Mouse (Mus musculus): ENCODE measurements at regions not wholly inside any gene's neighbourhood (a gene's known extent, or its start where the extent isn't known, plus 50 kb on each side); places are given as distances from the start of the nearest gene placed in this dataset.
"Not testable (repeated sequence)": the region's sequence is repeated elsewhere in the genome, so short reads cannot be mapped to it uniquely, and the experiment has no call there.

- no peak overlapping the region for H3K27ac ChIP-seq
- no peak overlapping the region for H3K9ac ChIP-seq
- no peak overlapping the region for H3K4me3 ChIP-seq
- H3K4me2 ChIP-seq, result no peak overlapping the region
- ATAC-seq (ENCODE audit: borderline replicate concordance, extremely low read depth, low FRiP score, low TSS enrichment), result no peak
- WGBS, result 42% methylated on average over 3 of the region's 3 CpGs
- no peaks in the 10 kb centered on the region for H3K9me3 ChIP-seq
- H3K27me3 ChIP-seq, result no peaks in the 10 kb centered on the region
- H3K4me1 ChIP-seq, result peaks cover 3% of the 10 kb centered on the region; the same call in 1 of the 2 replicates
- H3K36me3 ChIP-seq, result no peaks in the 10 kb centered on the region
Measured at GRCm38 (mm10) chr1:105925617-105926370, 64.4 kb upstream of the Zcchc2 start.

GRCm38 (mm10) chr1:105926871-105927270 lies 63.3 kb upstream of the Zcchc2 start:
- Histone ChIP-seq H3K9ac (no peak overlapping the region), H3K9me3 (no peaks in the 10 kb centered on the region), H3K36me3 (no peaks in the 10 kb centered on the region), H3K4me2 (no peak overlapping the region), H3K27me3 (no peaks in the 10 kb centered on the region), H3K4me3 (no peak overlapping the region), H3K27ac (no peak overlapping the region), H3K4me1 (peaks cover 3% of the 10 kb centered on the region; the same call in 1 of the 2 replicates)
- 87% methylated on average over 2 of the region's 2 CpGs for WGBS
- no peak for ATAC-seq (ENCODE audit: borderline replicate concordance, extremely low read depth, low FRiP score, low TSS enrichment)

- Histone ChIP-seq H3K27me3 (no peaks in the 10 kb centered on the region), H3K4me1 (no peaks in the 10 kb centered on the region), H3K27ac (no peak overlapping the region), H3K9ac (no peak overlapping the region), H3K4me3 (no peak overlapping the region), H3K9me3 (no peaks in the 10 kb centered on the region), H3K4me2 (no peak overlapping the region), H3K36me3 (no peaks in the 10 kb centered on the region)
- ATAC-seq (ENCODE audit: borderline replicate concordance, extremely low read depth, low FRiP score, low TSS enrichment), result no peak
Measured at GRCm38 (mm10) chr1:105930841-105931240, 59.4 kb upstream of the Zcchc2 start.

GRCm38 (mm10) chr1:105934171-105934570 lies 56.0 kb upstream of the Zcchc2 start:
- not testable (repeated sequence) for H3K4me1 ChIP-seq; ATAC-seq (ENCODE audit: borderline replicate concordance, extremely low read depth, low FRiP score, low TSS enrichment); H3K9me3 ChIP-seq; H3K4me3 ChIP-seq; H3K27ac ChIP-seq; H3K27me3 ChIP-seq; H3K4me2 ChIP-seq; H3K36me3 ChIP-seq; H3K9ac ChIP-seq
- WGBS, result 86% methylated on average over 2 of the region's 2 CpGs

Measured in lung, embryonic 15.5 days (tissue).